Mouse (Mus musculus): ENCODE results near the gene Ift20. TPM values are rescaled to one million over a fixed set of nuclear protein-coding genes. Genes with fewer than 3 reads are reported as not detected.
A peak's percentile ranks its signal among the peaks of the same experiment; 100 is the strongest.

The Ift20 gene
- polyA plus RNA-seq, 1 experiment from 2014 or later, result 97.9 TPM

GRCm38 (mm10) chr11:78505430-78505829 lies 30.7 kb upstream of the Ift20 start:
- Histone ChIP-seq H3K4me1 (no peaks in the 10 kb centered on the region), H3K27ac (no peak overlapping the region), H3K36me3 (peaks cover 52% of the 10 kb centered on the region), H3K4me3 (no peak overlapping the region), H3K9me3 (replicated peaks) (no peaks in the 10 kb centered on the region), H3K27me3 (ENCODE audit: low read depth, poor library complexity, severe bottlenecking) (peaks cover 13% of the 10 kb centered on the region)
- DNase-seq (ENCODE audit: low spot score), result no peak
- WGBS, result 82% methylated on average over 3 of the region's 3 CpGs

GRCm38 (mm10) chr11:78509148-78509547 lies 27.0 kb upstream of the Ift20 start:
- Histone ChIP-seq H3K27me3 (ENCODE audit: low read depth, poor library complexity, severe bottlenecking) (no peaks in the 10 kb centered on the region), H3K4me1 (peaks cover 19% of the 10 kb centered on the region), H3K4me3 (no peak overlapping the region), H3K27ac (no peak overlapping the region), H3K36me3 (peaks cover 58% of the 10 kb centered on the region), H3K9me3 (replicated peaks) (no peaks in the 10 kb centered on the region)
- 87% methylated on average over 5 of the region's 5 CpGs for WGBS
- no peak for DNase-seq (ENCODE audit: low spot score)

GRCm38 (mm10) chr11:78512025-78512957 lies 23.9 kb upstream of the Ift20 start, which contains the start of the genes Tmem199 and Poldip2:
Gene Tmem199, minus strand, starts transcription at chr11:78512172.
Gene Poldip2, plus strand, starts transcription at chr11:78512193.
- Histone ChIP-seq H3K36me3 (peaks cover 63% of the 10 kb centered on the region), H3K4me1 (peaks cover 19% of the 10 kb centered on the region), H3K27ac (peak within 1 kb of the TSS; percentile 94), H3K9me3 (replicated peaks) (no peaks in the 10 kb centered on the region), H3K4me3 (peak within 1 kb of the TSS; percentile 85), H3K27me3 (ENCODE audit: low read depth, poor library complexity, severe bottlenecking) (no peaks in the 10 kb centered on the region)
- peak; percentile 98 for DNase-seq (ENCODE audit: low spot score)
- WGBS, result under 1% methylated on average over 67 of the region's 67 CpGs

DNA sequence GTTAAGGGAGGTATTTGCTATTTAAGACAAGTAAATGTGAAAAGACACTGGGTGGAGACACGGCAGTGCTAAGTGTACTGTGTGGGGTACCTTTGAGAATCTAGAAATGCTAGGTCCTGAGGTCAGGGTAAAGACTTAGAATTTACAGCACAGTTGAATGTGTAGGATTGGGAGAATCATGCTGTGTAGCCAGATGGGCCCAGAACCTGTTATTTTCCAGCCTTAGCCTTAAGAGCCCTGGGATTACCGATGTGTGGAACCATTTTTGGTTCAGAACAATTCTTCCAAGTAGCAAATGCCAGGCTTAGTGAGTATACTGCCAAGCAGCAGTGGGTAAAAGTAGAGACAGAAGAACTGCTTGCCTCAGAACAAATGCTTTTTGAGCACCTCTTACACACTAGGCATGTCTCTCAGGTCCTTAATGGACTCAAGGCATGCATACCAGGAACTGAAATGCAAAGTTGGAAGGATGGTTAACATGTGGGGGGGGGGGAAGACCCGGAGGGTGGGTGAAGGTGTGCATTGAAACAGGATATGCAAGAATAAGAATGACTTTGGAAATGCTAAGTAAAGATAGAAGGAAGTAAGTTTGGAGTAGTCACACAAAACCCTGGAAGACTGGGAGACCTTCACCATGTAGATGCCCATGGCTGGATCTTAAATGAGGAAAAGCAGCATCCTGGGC lies 22.9 kb upstream of the Ift20 start:
- peaks cover 19% of the 10 kb centered on the region for H3K4me1 ChIP-seq
- peak overlapping the region; percentile 94; the same call in 1 of the 2 replicates for H3K27ac ChIP-seq
- 84% methylated on average over 3 of the region's 3 CpGs for WGBS
- H3K27me3 ChIP-seq (ENCODE audit: low read depth, poor library complexity, severe bottlenecking), result no peaks in the 10 kb centered on the region
- peak overlapping the region; percentile 85 for H3K4me3 ChIP-seq
- no peaks in the 10 kb centered on the region for H3K9me3 ChIP-seq (replicated peaks)
- no peak for DNase-seq (ENCODE audit: low spot score)
- peaks cover 63% of the 10 kb centered on the region for H3K36me3 ChIP-seq

DNA sequence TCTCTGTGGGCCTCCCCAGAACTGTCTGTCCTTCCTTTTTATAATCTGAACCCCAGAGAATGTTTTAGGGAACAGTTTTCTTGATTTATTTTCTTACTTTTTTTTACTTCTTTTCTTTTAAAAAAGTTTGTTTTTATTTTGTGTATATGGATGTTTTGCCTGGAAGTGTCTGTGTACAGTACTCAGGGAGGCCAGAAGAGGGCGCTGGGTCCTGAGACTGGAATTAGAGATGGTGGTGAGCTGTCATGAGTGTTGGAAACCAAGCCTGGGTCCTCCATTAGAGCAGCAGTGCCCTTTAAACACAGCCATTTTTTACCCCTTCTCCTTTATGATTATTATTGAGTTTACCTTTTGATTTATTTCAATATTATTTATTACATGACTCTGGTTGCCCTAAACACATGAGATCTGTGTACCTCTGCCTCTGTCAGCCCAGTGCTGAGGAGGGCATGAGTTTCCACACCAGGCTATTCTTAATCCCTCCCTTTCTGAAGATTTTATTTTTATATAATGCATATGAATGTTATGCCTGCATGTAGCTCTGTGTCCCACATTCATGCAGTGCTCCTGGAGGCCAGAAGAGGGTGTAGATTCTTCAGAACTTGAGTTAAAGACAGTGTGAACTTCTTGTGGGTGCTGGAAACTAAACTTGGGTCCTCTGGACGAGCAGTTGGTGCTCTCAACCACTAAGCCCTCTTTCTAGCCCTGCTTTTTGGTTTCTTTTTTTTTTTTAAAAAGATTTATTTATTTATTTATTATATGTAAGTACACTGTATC lies 20.4 kb upstream of the Ift20 start:
- Histone ChIP-seq H3K9me3 (replicated peaks) (no peaks in the 10 kb centered on the region), H3K27me3 (ENCODE audit: low read depth, poor library complexity, severe bottlenecking) (no peaks in the 10 kb centered on the region), H3K36me3 (peaks cover 69% of the 10 kb centered on the region), H3K27ac (no peak overlapping the region), H3K4me1 (peaks cover 19% of the 10 kb centered on the region), H3K4me3 (no peak overlapping the region)
- no peak for DNase-seq (ENCODE audit: low spot score)
- WGBS, result 69% methylated on average over 2 of the region's 2 CpGs

GRCm38 (mm10) chr11:78518931-78519330 lies 17.2 kb upstream of the Ift20 start:
- H3K9me3 ChIP-seq (replicated peaks), result no peaks in the 10 kb centered on the region
- peaks cover 96% of the 10 kb centered on the region for H3K36me3 ChIP-seq
- H3K4me3 ChIP-seq, result no peak overlapping the region
- DNase-seq (ENCODE audit: low spot score), result no peak
- H3K27ac ChIP-seq, result no peak overlapping the region
- no peaks in the 10 kb centered on the region for H3K4me1 ChIP-seq
- no peaks in the 10 kb centered on the region for H3K27me3 ChIP-seq (ENCODE audit: low read depth, poor library complexity, severe bottlenecking)
- WGBS, result 95% methylated on average over 10 of the region's 10 CpGs

DNA sequence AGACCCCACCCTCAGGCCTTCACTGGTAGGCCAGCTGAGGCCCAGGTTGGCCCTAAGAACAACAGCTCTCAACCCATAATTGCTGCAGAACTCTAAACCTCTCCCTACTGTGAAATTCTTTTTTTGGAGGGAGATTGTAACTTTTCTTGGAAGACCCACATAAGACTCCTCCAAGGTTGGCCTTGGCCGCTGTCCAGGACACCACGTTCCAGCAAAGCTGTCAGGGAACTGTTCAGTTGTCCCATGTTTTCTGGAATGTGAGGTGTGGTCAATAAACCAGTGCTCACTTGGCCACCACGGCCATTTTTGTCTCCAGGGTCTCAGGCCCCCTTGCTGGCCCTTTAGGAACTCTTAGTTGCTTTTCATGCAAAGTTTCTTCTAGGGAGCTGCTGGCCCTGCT lies 14.3 kb upstream of the Ift20 start:
- Histone ChIP-seq H3K4me1 (no peaks in the 10 kb centered on the region), H3K36me3 (peaks cover 96% of the 10 kb centered on the region), H3K4me3 (no peak overlapping the region), H3K9me3 (replicated peaks) (no peaks in the 10 kb centered on the region), H3K27me3 (ENCODE audit: low read depth, poor library complexity, severe bottlenecking) (no peaks in the 10 kb centered on the region), H3K27ac (no peak overlapping the region)
- WGBS, result 97% methylated on average over 3 of the region's 3 CpGs
- no peak for DNase-seq (ENCODE audit: low spot score)

DNA sequence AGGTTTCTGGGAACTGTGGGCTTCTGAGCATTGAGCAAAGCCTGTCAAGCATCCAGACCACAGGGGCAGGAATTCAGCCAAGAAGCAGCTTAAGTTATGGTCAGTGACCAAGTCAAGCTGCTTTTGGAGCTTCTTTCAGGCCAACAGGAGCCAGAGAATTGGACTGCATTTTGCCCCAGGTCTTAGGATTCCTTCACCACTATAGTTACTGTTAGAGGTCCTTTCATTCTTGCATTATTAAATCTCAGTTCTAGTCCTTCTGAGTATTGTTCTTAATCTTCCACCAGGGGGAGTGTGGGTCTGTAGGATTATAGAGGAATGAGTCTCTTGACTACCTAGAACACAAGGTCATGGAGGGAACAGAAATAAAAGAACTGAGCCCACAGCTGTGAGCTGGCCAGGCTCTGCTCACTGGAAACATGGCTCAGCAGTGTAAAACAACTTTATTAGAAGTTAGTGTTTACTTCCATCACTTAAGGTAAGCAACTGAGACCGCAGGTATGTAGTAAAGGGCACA lies 13.6 kb upstream of the Ift20 start:
- no peak for DNase-seq (ENCODE audit: low spot score)
- no peak overlapping the region for H3K4me3 ChIP-seq
- H3K27ac ChIP-seq, result no peak overlapping the region
- WGBS, result 96% methylated on average over 1 of the region's 1 CpGs
- peaks cover 99% of the 10 kb centered on the region for H3K36me3 ChIP-seq
- H3K27me3 ChIP-seq (ENCODE audit: low read depth, poor library complexity, severe bottlenecking), result no peaks in the 10 kb centered on the region
- H3K9me3 ChIP-seq (replicated peaks), result no peaks in the 10 kb centered on the region
- no peaks in the 10 kb centered on the region for H3K4me1 ChIP-seq

GRCm38 (mm10) chr11:78523241-78523955 lies 12.8 kb upstream of the Ift20 start:
- no peaks in the 10 kb centered on the region for H3K4me1 ChIP-seq
- peaks cover 99% of the 10 kb centered on the region for H3K36me3 ChIP-seq
- WGBS, result 86% methylated on average over 9 of the region's 9 CpGs
- no peaks in the 10 kb centered on the region for H3K9me3 ChIP-seq (replicated peaks)
- no peaks in the 10 kb centered on the region for H3K27me3 ChIP-seq (ENCODE audit: low read depth, poor library complexity, severe bottlenecking)
- no peak overlapping the region for H3K4me3 ChIP-seq
- DNase-seq (ENCODE audit: low spot score), result no peak
- no peak overlapping the region for H3K27ac ChIP-seq

DNA sequence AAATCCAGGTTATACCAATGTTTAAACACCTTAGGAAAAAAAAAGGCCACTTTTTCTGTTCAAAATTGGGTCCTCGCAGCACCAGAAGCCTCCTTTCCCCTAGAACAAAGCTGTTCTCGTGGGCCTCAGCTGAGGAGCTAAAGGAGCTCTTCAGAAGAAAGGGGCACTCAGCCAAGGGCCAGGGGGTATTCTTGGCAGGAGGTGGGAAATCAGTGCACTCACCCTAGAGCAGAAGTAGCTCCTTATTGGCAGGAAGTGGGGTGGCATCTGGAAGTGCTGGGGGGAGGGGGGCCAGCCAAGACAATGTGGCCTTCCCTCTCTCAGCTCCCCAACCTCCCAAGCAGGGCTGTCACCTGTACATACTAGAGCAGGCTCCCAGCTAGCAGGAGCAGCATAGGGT lies 11.3 kb upstream of the Ift20 start:
- Histone ChIP-seq H3K27ac (no peak overlapping the region), H3K27me3 (ENCODE audit: low read depth, poor library complexity, severe bottlenecking) (no peaks in the 10 kb centered on the region), H3K4me3 (no peak overlapping the region), H3K36me3 (peaks cover 100% of the 10 kb centered on the region), H3K9me3 (replicated peaks) (no peaks in the 10 kb centered on the region), H3K4me1 (no peaks in the 10 kb centered on the region)
- WGBS, result 90% methylated on average over 2 of the region's 2 CpGs
- DNase-seq (ENCODE audit: low spot score), result no peak

DNA sequence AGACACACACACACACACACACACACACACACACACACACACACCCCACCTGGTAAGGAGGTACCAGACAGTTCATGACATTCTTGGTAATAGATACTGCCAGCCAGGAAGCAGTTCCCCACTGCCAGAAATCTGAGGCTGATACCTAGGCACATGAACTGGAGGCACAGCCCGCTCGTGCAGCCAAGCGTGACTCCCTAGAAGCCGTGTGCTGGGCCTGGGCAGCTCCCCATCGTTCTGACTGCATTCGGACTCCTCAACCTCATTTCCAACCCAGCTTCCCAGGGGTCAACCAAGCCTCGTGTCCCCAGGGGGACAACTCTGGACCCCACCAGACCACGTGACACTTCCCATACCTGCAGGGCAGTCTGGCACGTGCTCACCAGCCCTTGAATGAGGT lies 7.4 kb upstream of the Ift20 start:
- no peaks in the 10 kb centered on the region for H3K9me3 ChIP-seq (replicated peaks)
- no peak overlapping the region for H3K4me3 ChIP-seq
- DNase-seq (ENCODE audit: low spot score), result no peak
- no peaks in the 10 kb centered on the region for H3K4me1 ChIP-seq
- H3K27me3 ChIP-seq (ENCODE audit: low read depth, poor library complexity, severe bottlenecking), result no peaks in the 10 kb centered on the region
- H3K27ac ChIP-seq, result no peak overlapping the region
- H3K36me3 ChIP-seq, result peaks cover 87% of the 10 kb centered on the region
- 89% methylated on average over 9 of the region's 9 CpGs for WGBS

- Histone ChIP-seq H3K36me3 (peaks cover 78% of the 10 kb centered on the region), H3K27ac (no peak overlapping the region), H3K9me3 (replicated peaks) (no peaks in the 10 kb centered on the region), H3K4me1 (peaks cover 7% of the 10 kb centered on the region), H3K27me3 (ENCODE audit: low read depth, poor library complexity, severe bottlenecking) (no peaks in the 10 kb centered on the region), H3K4me3 (no peak overlapping the region)
- no peak for DNase-seq (ENCODE audit: low spot score)
- WGBS, result 90% methylated on average over 12 of the region's 12 CpGs
Measured at GRCm38 (mm10) chr11:78530001-78530400, 6.2 kb upstream of the Ift20 start.
